Mouse (Mus musculus) megakaryocyte, embryonic 14.5 days (primary cell): Measurements from ENCODE around the gene Men1.

Experiments used
- FLI1 ChIP-seq: IDR thresholded peaks from 2 replicates; pipeline ENCODE4 v1.6.1; 2012; ENCODE audit warnings: low read length, inconsistent platforms, mixed read lengths
- GATA1 ChIP-seq: IDR thresholded peaks from 3 replicates; pipeline ENCODE4 v1.6.1; 2012; ENCODE audit warnings: mixed read lengths, low read length, inconsistent platforms, borderline replicate concordance

DNA sequence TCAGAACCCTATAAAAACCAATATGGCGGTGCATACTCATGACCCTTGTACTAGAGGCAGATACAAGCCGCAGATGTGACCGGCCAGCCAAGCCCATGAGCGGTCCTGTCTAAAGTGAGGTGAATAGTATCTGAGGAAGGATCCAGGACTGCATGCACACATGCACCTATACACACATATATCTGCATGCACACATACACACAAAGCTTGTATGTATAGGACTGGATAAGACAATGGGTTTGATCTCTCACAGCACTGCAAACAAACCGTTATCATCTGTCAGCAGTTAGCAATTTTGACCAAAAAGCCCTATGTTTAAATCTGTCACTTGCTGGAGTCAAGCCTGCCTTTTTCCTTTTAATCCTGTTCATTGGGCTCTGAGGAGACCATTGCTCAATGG is 32.7 kb upstream of the Men1 start:
- no peak for TF ChIP-seq GATA1
- TF ChIP-seq FLI1: no peak
